19 mouse cellular contexts compared by ENCODE assay signal in genomic region chr14:60446037-60446436, GRCm38 (mm10).
DNase-seq lines count a peak whose midpoint lies in the region; ATAC-seq and TF ChIP-seq lines count a peak whose summit lies in the region.
"Had no signal": no experiment of that assay in that cellular context is flagged by ENCODE, and none has a peak within 500 bp of the region (broad histone marks: within the 10 kb centered on the region; RNA-seq: fewer than 3 reads in every experiment).

No protein-coding gene starts in this region.

- H3K4me1 ChIP-seq in embryonic facial prominence, embryonic 14.5 days (ENCODE audit: control insufficient read depth, insufficient read depth, low read length), result peaks cover 4% of the 10 kb centered on the region
- peaks cover 5% of the 10 kb centered on the region; the same call in 1 of the 2 replicates for H3K4me1 ChIP-seq in embryonic facial prominence, embryonic 10.5 days
- no peaks in the 10 kb centered on the region; the same call in none of the 2 replicates for H3K4me1 ChIP-seq in limb, embryonic 14.5 days (ENCODE audit: control insufficient read depth, insufficient read depth, low read length)
- H3K4me1 ChIP-seq in limb, embryonic 10.5 days, result peaks cover 5% of the 10 kb centered on the region
- H3K4me1 ChIP-seq: heart, embryonic 10.5 days had no signal

- no peak overlapping the region for H3K4me2 ChIP-seq in embryonic facial prominence, embryonic 14.5 days (ENCODE audit: low read depth, low read length)
- no peak overlapping the region for H3K4me2 ChIP-seq in limb, embryonic 14.5 days (replicated peaks; ENCODE audit: low read depth, low read length, severe bottlenecking)
- H3K4me2 ChIP-seq in myocyte (ENCODE audit: low read depth), result no peak overlapping the region
- H3K4me2 ChIP-seq: embryonic facial prominence, embryonic 12.5 days; hindbrain, embryonic 14.5 days had no signal

- peak; percentile 72; the same call in 1 of the 2 replicates for ATAC-seq in embryonic facial prominence, embryonic 14.5 days (ENCODE audit: low read depth)
- ATAC-seq in limb, embryonic 14.5 days (ENCODE audit: low FRiP score, low read depth), result 0 out of 2 replicates have a peak, but pooled peaks have one; percentile 55

- DNase-seq in embryonic facial prominence, embryonic 14.5 days (ENCODE audit: low spot score), result peak; percentile 80
- DNase-seq in embryonic facial prominence, embryonic 10.5 days (ENCODE audit: low spot score), result no peak
- DNase-seq in heart, adult 11 months, result peak; percentile 34
- DNase-seq in heart, postnatal 4 days, result no peak
- DNase-seq in limb, embryonic 14.5 days (ENCODE audit: low spot score), result peak; percentile 57
- no peak for DNase-seq in limb, embryonic 10.5 days (ENCODE audit: low spot score)
- DNase-seq in adrenal gland, postnatal 14 days, result no peak
- DNase-seq: adrenal gland, postnatal 10 days; cerebellum, adult 18-20 months; cerebellum, adult 9-11 months; cerebellum, postnatal 36 days; gastrocnemius, postnatal 36 days; heart, adult 18-20 months; heart, postnatal 10 days; kidney, adult 11 months had no signal

- no peaks in the 10 kb centered on the region for H3K9me3 ChIP-seq in embryonic facial prominence, embryonic 14.5 days (ENCODE audit: control insufficient read depth, low read length)
- H3K9me3 ChIP-seq in embryonic facial prominence, embryonic 10.5 days, result no peaks in the 10 kb centered on the region
- no peaks in the 10 kb centered on the region for H3K9me3 ChIP-seq in limb, embryonic 14.5 days (ENCODE audit: control insufficient read depth, low read length)
- no peaks in the 10 kb centered on the region for H3K9me3 ChIP-seq in limb, embryonic 10.5 days (replicated peaks)
- H3K9me3 ChIP-seq: embryonic facial prominence, embryonic 12.5 days; heart, embryonic 10.5 days had no signal

- TF ChIP-seq POLR2A in limb, embryonic 14.5 days (IDR thresholded peaks at IDR 0.05; ENCODE audit: borderline replicate concordance, extremely low read depth, insufficient read depth, insufficient read length), result no peak
- TF ChIP-seq POLR2A in myocyte (IDR thresholded peaks at IDR 0.05; ENCODE audit: insufficient read length, low read depth), result no peak

- H3K79me2 ChIP-seq in myocyte (ENCODE audit: control insufficient read depth, insufficient read depth), result no peaks in the 10 kb centered on the region

- H3K9ac ChIP-seq in embryonic facial prominence, embryonic 14.5 days (ENCODE audit: low read depth, low read length), result no peak overlapping the region
- no peak overlapping the region for H3K9ac ChIP-seq in limb, embryonic 14.5 days (ENCODE audit: low read depth, low read length, severe bottlenecking)
- H3K9ac ChIP-seq: embryonic facial prominence, embryonic 12.5 days; hindbrain, embryonic 14.5 days had no signal

- no peaks in the 10 kb centered on the region for H3K27me3 ChIP-seq in embryonic facial prominence, embryonic 14.5 days (replicated peaks; ENCODE audit: control insufficient read depth, insufficient read depth, low read length)
- H3K27me3 ChIP-seq in embryonic facial prominence, embryonic 10.5 days (replicated peaks; ENCODE audit: low read depth, poor library complexity, severe bottlenecking), result no peaks in the 10 kb centered on the region
- no peaks in the 10 kb centered on the region for H3K27me3 ChIP-seq in limb, embryonic 14.5 days (ENCODE audit: control insufficient read depth, insufficient read depth, low read length)
- H3K27me3 ChIP-seq in limb, embryonic 10.5 days (ENCODE audit: low read depth, poor library complexity, severe bottlenecking), result no peaks in the 10 kb centered on the region
- peaks cover 11% of the 10 kb centered on the region for H3K27me3 ChIP-seq in myocyte (ENCODE audit: control insufficient read depth, insufficient read depth, insufficient read length)
- H3K27me3 ChIP-seq: embryonic facial prominence, embryonic 12.5 days had no signal

- H3K4me3 ChIP-seq in embryonic facial prominence, embryonic 14.5 days (ENCODE audit: low read depth, low read length), result no peak overlapping the region
- H3K4me3 ChIP-seq in embryonic facial prominence, embryonic 10.5 days, result no peak overlapping the region
- no peak overlapping the region for H3K4me3 ChIP-seq in limb, embryonic 14.5 days (replicated peaks; ENCODE audit: low read length)
- H3K4me3 ChIP-seq in limb, embryonic 10.5 days, result no peak overlapping the region
- no peak overlapping the region for H3K4me3 ChIP-seq in myocyte
- H3K4me3 ChIP-seq: embryonic facial prominence, embryonic 12.5 days; heart, embryonic 10.5 days had no signal

- H3K27ac ChIP-seq in embryonic facial prominence, embryonic 14.5 days (replicated peaks; ENCODE audit: low read depth, low read length), result no peak overlapping the region
- H3K27ac ChIP-seq in embryonic facial prominence, embryonic 10.5 days (replicated peaks), result no peak overlapping the region
- H3K27ac ChIP-seq in limb, embryonic 14.5 days (replicated peaks; ENCODE audit: low read depth, low read length), result no peak overlapping the region
- no peak overlapping the region for H3K27ac ChIP-seq in limb, embryonic 10.5 days
- H3K27ac ChIP-seq: embryonic facial prominence, embryonic 12.5 days; heart, embryonic 10.5 days; hindbrain, embryonic 14.5 days had no signal

- H3K36me3 ChIP-seq in embryonic facial prominence, embryonic 14.5 days (ENCODE audit: control insufficient read depth, insufficient read depth, low read length), result no peaks in the 10 kb centered on the region
- H3K36me3 ChIP-seq in embryonic facial prominence, embryonic 10.5 days (replicated peaks), result no peaks in the 10 kb centered on the region
- no peaks in the 10 kb centered on the region for H3K36me3 ChIP-seq in limb, embryonic 14.5 days (ENCODE audit: control insufficient read depth, insufficient read depth, low read length)
- no peaks in the 10 kb centered on the region for H3K36me3 ChIP-seq in limb, embryonic 10.5 days
- H3K36me3 ChIP-seq in myocyte (ENCODE audit: control insufficient read depth, insufficient read depth), result no peaks in the 10 kb centered on the region
- H3K36me3 ChIP-seq: embryonic facial prominence, embryonic 12.5 days; heart, embryonic 10.5 days had no signal

- H3ac ChIP-seq in myocyte (ENCODE audit: control insufficient read depth, insufficient read length), result no peak overlapping the region

- 80% methylated on average over 6 of the region's 6 CpGs for WGBS in embryonic facial prominence, embryonic 14.5 days
- 80% methylated on average over 6 of the region's 6 CpGs for WGBS in embryonic facial prominence, embryonic 10.5 days
- 74% methylated on average over 6 of the region's 6 CpGs for WGBS in limb, embryonic 14.5 days
- WGBS in limb, embryonic 10.5 days, result 85% methylated on average over 6 of the region's 6 CpGs

TF ChIP-seq in myocyte, 11 proteins besides CTCF, POLR2A, EP300 and RAD21:
- TF ChIP-seq MYOG (IDR thresholded peaks at IDR 0.05; ENCODE audit: control insufficient read depth in 1 of 3, insufficient read depth in 1 of 3, insufficient read length in 2 of 3, low read depth in 2 of 3) (peak in 2 of 3 experiments; percentile 40 to 67), REST (IDR thresholded peaks at IDR 0.05; ENCODE audit: insufficient read depth, insufficient read length) (no peak), E2F4 (IDR thresholded peaks at IDR 0.05; ENCODE audit: insufficient read depth) (no peak), POLR2AphosphoS2 (IDR thresholded peaks at IDR 0.05; ENCODE audit: insufficient read length, low read depth) (no peak), SRF (IDR thresholded peaks at IDR 0.05; ENCODE audit: control insufficient read depth, insufficient read length, low read depth) (no peak), MYOD1 (IDR thresholded peaks at IDR 0.05; ENCODE audit: control insufficient read depth in 1 of 3, insufficient read length in 2 of 3, low read depth in 2 of 3) (peak in 2 of 3 experiments; percentile 83 to 87)

Comparison
In these comparisons a context has a peak if more than half of its experiments do, and no peak if none do; other contexts are left out.
1. DNase-seq: peak in embryonic facial prominence, embryonic 14.5 days (single experiment), heart, adult 11 months (single experiment) and limb, embryonic 14.5 days (single experiment); none in embryonic facial prominence, embryonic 10.5 days (single experiment), heart, postnatal 4 days (single experiment), limb, embryonic 10.5 days (single experiment) and adrenal gland, postnatal 14 days (single experiment).